Mouse (Mus musculus) bone marrow, adult 2 months (tissue): ENCODE measurements around the gene AA986860.

Source experiments
- CTCF ChIP-seq: fragments of 200-500 bp; IDR thresholded peaks from 2 replicates; pipeline ENCODE4 v1.5.1; 2011; ENCODE audit warnings: low read length, control low read depth; ENCODE audit not compliant: control insufficient read depth, insufficient read depth
- POLR2A ChIP-seq: fragments of 200-500 bp; IDR thresholded peaks from 2 replicates; pipeline ENCODE4 v1.6.1; 2011; ENCODE audit warnings: low read depth, mild to moderate bottlenecking, control low read depth, low read length, borderline replicate concordance; ENCODE audit not compliant: control insufficient read depth

GRCm38 (mm10) chr1:130729153-130729552 lies 2.6 kb upstream of the AA986860 start, which contains the start of gene Pfkfb2:
- TF ChIP-seq POLR2A: no peak
- TF ChIP-seq CTCF: no peak
